Mouse (Mus musculus): ENCODE results near the gene Sfpq. TPM values are rescaled to one million over a fixed set of nuclear protein-coding genes. Genes with fewer than 3 reads are reported as not detected.

The Sfpq gene
- total RNA-seq, 2 experiments from 2014 or later, result 243 to 256 TPM

DNA sequence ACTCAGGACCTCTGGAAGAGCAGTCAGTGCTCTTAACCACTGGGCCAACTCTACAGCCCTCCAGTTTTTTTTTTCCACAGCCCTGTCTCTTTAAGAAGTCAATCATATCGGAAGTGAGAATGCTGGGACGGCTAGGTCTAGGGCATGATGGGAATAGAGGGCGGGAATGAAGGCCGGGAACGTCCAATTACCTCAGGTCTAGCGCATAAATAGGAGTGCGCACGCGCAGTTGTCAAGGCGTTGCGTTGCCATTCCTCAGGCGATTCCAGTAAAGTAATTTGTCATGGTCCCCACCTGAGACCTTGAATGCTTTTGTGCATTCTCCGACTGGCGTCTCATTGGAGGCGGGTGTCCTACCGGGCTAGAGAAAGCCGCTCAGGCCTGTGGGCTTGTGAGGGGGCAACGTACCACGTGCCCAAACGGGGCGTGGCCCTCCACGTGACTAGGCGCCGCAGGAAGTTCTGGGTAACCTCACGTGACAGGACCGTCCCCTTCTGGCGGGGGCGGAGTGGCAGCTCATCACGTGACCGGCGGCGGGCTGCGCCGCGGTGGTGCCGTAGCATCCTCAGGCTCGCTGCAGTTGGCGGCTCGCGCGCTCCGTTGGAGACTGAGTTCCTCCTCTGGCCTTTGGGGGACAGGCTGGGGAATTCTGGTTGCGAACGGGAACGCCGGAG, 55.9 kb downstream of the Sfpq start, which contains the start of gene Zmym6:
Gene Zmym6, plus strand, starts transcription at position 509 of the 674 bp plus-strand sequence.
- Histone ChIP-seq H3K27ac (peak within 1 kb of the TSS; percentile 92), H3K4me3 (peak within 1 kb of the TSS; percentile 52)
- DNase-seq (ENCODE audit: extremely low spot score in 1 of 2, low spot score in 2 of 2), result peak; percentile 93 to 94
- intact Hi-C loops (cut with DNase I), result loop anchor here (2.0 to 5.0 kb wide), 2 partner anchors 92 to 1020 kb away; partner anchors contain the start of genes Dlgap3 and Oscp1
- no peak; the same call in 1 of the 2 replicates for TF ChIP-seq CTCF (IDR thresholded peaks at IDR 0.05)

GRCm38 (mm10) chr4:127080806-127081205, 59.7 kb downstream of the Sfpq start:
- no peak for DNase-seq (ENCODE audit: extremely low spot score in 1 of 2, low spot score in 2 of 2)
- H3K4me3 ChIP-seq, result no peak overlapping the region
- TF ChIP-seq CTCF (IDR thresholded peaks at IDR 0.05), result no peak
- intact Hi-C loops (cut with DNase I), result no loop called here
- H3K27ac ChIP-seq, result no peak overlapping the region

DNA sequence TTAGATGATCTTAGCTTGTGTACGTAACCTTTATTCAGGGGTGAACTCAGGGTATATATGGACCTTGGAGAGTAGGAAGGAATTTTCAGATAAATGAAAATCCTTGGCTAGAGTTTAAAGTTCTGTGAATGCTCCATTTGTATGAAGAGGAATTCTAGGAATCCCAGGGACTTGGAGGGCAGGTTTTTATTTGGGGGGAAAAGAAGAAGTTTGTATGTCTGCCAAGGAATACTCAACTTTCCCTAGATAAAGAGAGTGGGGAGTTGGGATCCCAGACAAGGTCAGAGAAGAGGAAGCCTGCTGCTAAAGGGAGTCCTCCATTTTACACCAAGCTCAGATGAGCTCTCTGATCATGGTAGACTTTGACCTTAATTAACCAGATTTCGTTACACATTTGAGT, 62.0 kb downstream of the Sfpq start:
- intact Hi-C loops (cut with DNase I), result no loop called here
- Histone ChIP-seq H3K4me3 (no peak overlapping the region), H3K27ac (no peak overlapping the region)
- TF ChIP-seq CTCF (IDR thresholded peaks at IDR 0.05), result no peak
- no peak for DNase-seq (ENCODE audit: extremely low spot score in 1 of 2, low spot score in 2 of 2)

GRCm38 (mm10) chr4:127085761-127086160, 64.6 kb downstream of the Sfpq start:
- intact Hi-C loops (cut with DNase I), result no loop called here
- no peak for TF ChIP-seq CTCF (IDR thresholded peaks at IDR 0.05)
- H3K27ac ChIP-seq, result no peak overlapping the region
- no peak overlapping the region for H3K4me3 ChIP-seq
- no peak for DNase-seq (ENCODE audit: extremely low spot score in 1 of 2, low spot score in 2 of 2)

Other genes starting within 250 kb of the Sfpq start
- 10 to 100 TPM; 46.3 to 59.0 TPM for gene Zmym4, start 53.2 kb upstream of the Sfpq start, total RNA-seq (2021)
- 10 to 100 TPM; 14.4 to 15.9 TPM for gene Zmym1, start 39.8 kb downstream of the Sfpq start, total RNA-seq (2021)
- 10 to 100 TPM; 31.8 to 35.8 TPM for gene Zmym6, start 56.1 kb downstream of the Sfpq start, total RNA-seq (2021)
- gene Tmem35b, start 102.4 kb downstream of the Sfpq start, total RNA-seq (2021), result 1 to 10 TPM; 4.1 to 4.2 TPM
- gene Dlgap3, start 147.9 kb downstream of the Sfpq start, total RNA-seq (2021), result 100 to 1,000 TPM; 372 to 403 TPM
- 10 to 100 TPM; 52.1 to 54.0 TPM for gene Smim12, start 222.5 kb downstream of the Sfpq start, total RNA-seq (2021)

Data from left cerebral cortex, adult 2 months (tissue).